Mouse (Mus musculus) embryo, embryonic 10 days (tissue): ENCODE data around the gene Gm3618.
A peak's percentile ranks its signal among the peaks of the same experiment; 100 is the strongest.
"Not testable (repeated sequence)": the region's sequence is repeated elsewhere in the genome, so short reads cannot be mapped to it uniquely, and the experiment has no call there.

ENCODE experiments used
- DNase-seq: peaks from one replicate; pipeline ENCODE4 v3.0.0-alpha.2; 2015; ENCODE audit warnings: low spot score

The Gm3618 gene

DNA sequence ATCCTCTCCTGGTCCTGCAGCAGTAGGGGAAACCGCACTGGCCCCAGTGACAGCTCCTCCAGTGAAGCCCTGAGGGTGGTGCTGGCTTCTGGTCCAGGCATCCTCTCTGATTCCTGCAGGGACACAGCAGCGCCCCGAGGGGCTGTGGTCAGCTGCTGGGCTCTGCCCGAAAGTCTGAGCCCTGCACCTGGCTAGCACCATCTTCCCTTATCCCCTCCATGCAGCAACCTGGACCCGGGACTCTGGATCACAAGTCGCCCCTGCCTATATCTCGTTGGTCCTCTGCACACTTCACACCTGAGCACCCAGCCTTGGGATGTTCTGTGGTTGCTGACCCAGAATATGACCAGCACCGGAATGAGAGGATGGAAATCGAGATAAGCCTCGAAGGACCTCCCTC, at the start of gene Gm3618:
TSS of gene Gm3618 (minus strand) at position 101 of the 400 bp plus-strand sequence.
- DNase-seq, result not testable (repeated sequence)

GRCm38 (mm10) chr14:6390219-6390618, 46.7 kb upstream of the Gm3618 start, which contains the start of gene Gm16440:
Gm16440 (minus strand) TSS chr14:6390319.
- DNase-seq, result not testable (repeated sequence)

DNA sequence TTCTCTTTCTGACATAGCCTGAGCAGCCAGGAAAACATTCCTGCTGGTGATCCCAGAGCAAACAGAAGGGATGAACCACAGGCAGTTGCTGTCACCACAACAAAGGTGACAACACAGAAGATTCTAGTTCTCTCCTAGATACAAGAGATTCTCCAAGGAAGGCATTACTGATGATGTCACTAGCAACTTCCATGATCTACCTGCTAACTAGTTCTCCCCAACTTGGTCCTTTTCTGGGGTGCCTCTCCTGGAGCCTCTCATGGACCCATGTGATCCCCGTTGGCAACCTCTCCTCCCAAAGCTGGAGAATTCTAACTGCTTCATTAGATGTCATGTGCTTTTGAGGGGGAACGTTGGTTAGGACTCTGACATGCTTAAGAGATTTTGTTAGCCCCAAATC, 38.7 kb downstream of the Gm3618 start, which contains the start of gene Gm21103:
TSS of gene Gm21103 (minus strand) at position 101 of the 400 bp plus-strand sequence.
- DNase-seq, result not testable (repeated sequence)

GRCm38 (mm10) chr14:6286931-6287715, 56.4 kb downstream of the Gm3618 start, which contains the start of gene Gm3411:
Gm3411 (minus strand) TSS chr14:6287250.
- DNase-seq, result peak; percentile 39
